Mouse (Mus musculus) erythroid progenitor cell, adult 5-6 weeks (primary cell): ENCODE results near the gene Sema5b. TPM values are rescaled to one million over a fixed set of nuclear protein-coding genes. Genes with fewer than 3 reads are reported as not detected.

Experiments
- ATAC-seq: replicated peaks from 2 replicates; pipeline ENCODE4 v1.8.0; 2016; ENCODE audit warnings: moderate number of reproducible peaks, mild to moderate bottlenecking, moderate TSS enrichment, inconsistent platforms; ENCODE audit not compliant: poor library complexity, low FRiP score, severe bottlenecking
- total RNA-seq, 2 experiments: library from RNA; stranded (forward) in 1 of 2; stranded (reverse) in 1 of 2; fragments of 150-400 nt in 1 of 2; fragments of 186-747, 209-891 nt in 1 of 2; gene quantifications; 2 replicates each; pipeline versions ENCODE4 v1.2.3 to v1.2.4; 2015 to 2017; ENCODE audit warnings: low replicate concordance in 2 of 2

The Sema5b gene
- not detected in 2 replicates for total RNA-seq (2015; ENCODE audit: low replicate concordance)
- not detected in 2 replicates for total RNA-seq (2017; ENCODE audit: low replicate concordance)

DNA sequence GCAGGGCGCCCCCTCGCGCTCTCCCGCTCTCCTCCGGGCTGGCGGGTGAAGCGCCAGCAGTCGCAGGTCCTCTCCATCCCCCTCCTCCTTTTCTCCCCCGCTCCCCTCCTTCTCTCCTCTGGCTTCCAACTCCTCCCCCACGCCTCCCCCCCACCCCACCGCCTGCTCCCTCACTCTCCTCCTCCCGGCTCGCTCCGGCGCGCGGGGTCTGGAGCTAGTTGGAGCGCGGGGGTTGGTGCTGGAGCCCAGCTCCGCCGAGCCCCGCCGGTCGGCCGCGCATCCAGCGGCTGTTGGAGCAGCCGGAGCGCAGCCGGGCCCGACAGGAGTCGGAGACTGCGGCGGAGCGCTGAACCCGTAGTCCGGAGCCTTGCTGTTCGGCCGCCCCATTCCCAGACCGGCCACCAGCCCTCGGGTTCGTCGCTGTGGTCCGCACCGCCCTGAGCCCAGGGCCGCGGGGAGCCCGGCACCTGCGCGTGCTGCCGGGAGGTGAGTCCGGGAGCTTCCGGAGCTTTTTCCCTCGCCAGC is at the start of gene Sema5b:
TSS of gene Sema5b (plus strand) at position 29 of the 525 bp plus-strand sequence.
- ATAC-seq, result no peak

DNA sequence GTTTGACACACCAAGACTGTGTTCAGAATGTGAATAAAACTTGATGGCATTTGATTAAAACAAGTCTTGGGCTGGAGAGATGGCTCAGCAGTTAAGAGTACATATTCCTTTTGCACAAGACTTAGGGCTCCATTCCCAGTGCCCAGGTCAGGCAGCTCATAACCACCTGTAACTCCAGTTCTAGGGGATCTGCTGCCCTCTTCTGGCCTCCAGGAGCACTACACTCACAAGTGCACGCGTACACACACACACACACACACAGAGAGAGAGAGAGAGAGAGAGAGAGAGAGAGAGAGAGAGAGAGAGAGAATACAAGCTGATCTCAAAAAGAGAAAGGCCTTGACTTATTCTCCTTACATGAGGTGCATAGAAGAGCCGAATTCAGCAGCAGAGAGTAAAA is 40.6 kb upstream of the Sema5b start:
- ATAC-seq, result no peak

GRCm38 (mm10) chr16:35501106-35501760 is 39.7 kb upstream of the Sema5b start:
- no peak for ATAC-seq

- no peak for ATAC-seq
Observed at GRCm38 (mm10) chr16:35502456-35502855, 38.5 kb upstream of the Sema5b start.

DNA sequence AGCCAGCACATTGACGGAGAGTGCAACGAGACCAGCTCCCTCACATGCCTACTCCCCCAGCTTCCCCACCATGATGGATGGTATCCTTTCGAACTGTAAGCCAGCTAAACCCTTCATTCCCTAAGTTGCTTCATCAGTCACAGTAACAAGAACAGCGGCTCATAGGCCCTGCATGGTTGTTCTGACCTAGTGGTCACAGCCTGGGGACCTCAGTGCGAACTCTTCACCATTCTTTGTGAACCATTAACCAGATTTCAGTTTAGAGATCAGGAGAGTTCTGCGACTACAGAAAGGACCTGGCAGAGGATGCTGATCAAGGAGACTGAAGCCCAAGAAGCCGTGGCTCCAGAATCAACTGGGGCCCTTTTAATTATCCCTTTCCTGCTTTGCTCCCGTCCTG is 36.7 kb upstream of the Sema5b start:
- ATAC-seq, result no peak

- no peak for ATAC-seq
Observed at GRCm38 (mm10) chr16:35505786-35506185, 35.2 kb upstream of the Sema5b start.

DNA sequence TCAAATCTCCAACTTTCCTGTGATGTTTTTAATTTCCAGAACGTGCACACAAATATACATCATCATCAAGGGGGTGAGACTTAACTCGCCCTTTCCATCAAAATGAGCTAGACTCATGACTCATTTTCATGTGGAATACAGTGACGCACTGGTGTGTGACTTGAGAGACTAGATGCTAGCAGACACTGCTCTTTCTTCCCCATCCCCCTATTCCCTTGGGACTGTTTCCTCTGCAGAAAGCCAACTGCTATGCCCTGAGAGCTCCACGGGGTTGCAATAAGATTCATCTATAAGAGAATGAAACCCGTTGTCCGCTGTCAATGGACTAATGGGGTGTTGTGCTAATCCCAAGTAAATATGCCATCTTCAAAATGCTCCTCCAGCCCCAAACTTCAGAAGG is 32.4 kb upstream of the Sema5b start:
- no peak for ATAC-seq

GRCm38 (mm10) chr16:35509331-35510070 is 31.4 kb upstream of the Sema5b start:
- no peak for ATAC-seq

GRCm38 (mm10) chr16:35515977-35516612 is 24.9 kb upstream of the Sema5b start:
- no peak for ATAC-seq

DNA sequence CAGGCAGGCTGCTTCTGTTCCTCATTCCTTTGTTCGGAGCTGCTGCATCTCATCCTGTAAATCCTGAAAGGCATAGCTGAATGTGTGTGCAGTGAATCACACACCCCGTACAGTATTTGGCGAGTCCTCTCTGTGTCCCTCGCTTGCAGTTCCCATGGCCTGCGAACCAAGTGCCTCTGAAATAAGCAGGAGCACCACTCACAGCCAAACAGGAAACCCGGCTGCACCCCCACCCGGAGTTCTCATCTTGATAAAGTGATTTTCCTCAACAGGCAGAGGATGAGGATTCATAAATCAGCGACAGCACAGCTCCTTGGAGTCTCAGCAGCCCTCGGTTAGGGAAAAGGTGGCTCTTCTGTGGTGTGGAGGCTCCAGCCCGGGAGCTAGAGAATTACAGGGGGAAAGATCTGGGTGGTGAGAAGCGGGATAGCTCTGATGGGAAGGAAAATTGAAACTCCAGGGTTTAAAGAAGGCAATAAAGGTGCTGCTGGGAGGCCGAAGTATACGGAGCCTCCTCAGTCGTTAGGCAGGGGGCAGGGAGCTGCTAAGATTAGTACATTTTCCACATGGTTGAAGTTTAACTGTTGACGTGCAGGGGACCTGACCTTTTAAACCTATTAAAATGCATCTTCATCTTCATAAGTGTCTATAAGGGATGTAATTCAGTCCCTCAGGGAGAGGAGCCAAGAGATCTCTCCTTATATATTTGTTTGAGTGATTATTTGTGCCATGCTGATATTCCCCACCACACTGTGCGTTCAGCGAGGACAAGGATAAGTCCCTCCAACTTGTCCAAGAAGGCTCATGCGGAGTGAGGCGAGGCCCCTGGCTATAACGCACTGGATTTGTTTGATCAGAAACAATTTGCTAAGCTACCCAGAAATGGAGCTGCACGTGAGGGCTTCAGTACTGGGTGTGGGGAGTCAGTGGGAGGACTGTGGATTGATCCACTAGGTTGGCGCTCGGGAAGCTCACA is 22.7 kb upstream of the Sema5b start:
- no peak for ATAC-seq

- no peak for ATAC-seq
Observed at GRCm38 (mm10) chr16:35519245-35519644, 21.7 kb upstream of the Sema5b start.

GRCm38 (mm10) chr16:35524200-35524599 is 16.7 kb upstream of the Sema5b start:
- no peak for ATAC-seq

GRCm38 (mm10) chr16:35534630-35535029 is 6.3 kb upstream of the Sema5b start:
- ATAC-seq, result no peak

DNA sequence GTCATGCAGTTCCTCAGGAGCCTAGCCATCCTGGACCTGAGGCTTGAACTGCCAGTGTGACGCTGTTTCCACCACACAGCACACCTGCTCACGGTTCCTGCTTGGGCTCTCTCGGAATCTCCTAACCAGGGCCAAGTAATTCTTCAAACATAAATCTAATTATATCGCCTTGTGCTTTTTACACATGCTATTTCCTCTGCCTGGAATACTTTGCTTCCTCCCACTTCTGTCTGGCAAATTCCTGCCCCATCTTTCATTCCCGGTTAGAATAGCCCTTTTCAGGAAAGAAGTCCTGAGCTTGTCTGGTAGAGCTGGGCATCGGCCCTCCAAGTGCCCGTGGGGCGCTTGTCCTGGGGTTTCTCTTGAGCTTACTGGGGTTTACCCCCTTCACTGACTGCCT is 3.3 kb upstream of the Sema5b start:
- ATAC-seq, result no peak

DNA sequence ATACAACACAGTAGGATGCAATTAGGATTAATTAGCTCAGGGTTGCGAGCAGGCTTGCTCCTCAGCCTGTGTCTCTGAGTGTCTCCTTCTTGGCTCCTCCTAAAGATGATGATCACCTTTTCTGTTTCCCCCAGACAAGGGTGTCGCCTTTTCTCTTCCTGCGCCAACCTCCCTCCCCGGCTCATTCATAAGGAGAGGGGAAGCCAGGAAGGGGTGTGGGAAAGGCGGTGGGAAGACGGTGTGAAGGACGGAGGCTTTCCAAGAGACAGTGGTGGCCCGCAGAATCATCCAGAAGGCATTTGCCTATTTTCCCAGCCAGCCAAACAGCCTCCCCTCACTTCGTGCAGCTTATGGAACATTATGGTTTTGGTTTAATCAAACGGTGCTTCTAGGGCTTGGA is 1.9 kb upstream of the Sema5b start:
- ATAC-seq, result no peak

GRCm38 (mm10) chr16:35540333-35541116 is 420 bp upstream of the Sema5b start:
- no peak for ATAC-seq

DNA sequence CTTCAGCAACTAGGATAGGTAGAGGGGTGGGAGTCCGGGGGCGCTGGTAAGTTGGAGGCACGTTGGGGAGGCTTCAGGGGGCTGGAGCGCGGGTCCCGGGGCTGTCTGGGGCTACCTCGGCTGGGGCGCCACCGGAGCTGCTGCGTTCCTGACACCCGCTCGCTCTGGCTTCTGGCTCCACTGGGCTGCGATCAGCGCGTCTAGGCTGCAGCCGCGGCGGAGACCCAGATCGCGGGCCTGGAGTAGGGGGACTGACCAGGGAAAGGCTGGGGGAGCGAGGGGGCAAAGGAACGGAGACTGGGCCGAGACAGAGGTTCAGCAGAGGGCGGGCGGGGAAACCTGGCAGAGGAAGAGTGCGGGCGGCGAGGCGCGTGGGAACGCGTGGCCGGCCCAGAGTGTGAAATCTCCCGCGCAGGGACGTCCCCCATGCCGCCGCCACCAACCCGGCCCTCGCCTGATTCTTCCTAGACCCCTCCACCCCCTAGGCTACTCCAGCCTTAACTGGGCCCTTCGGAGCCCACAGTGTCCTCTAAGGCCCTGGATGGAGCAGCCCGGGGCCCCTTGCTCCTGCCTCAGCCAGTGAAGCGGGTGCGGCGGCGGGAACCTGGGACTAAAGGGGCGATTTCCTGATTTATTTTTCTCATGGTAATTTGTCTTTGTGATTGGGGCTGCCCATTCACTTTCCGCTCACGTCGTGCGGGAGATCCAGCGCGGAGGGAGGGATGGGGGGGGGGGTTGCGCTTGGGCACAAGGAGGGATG is 896 bp downstream of the Sema5b start:
- no peak for ATAC-seq

GRCm38 (mm10) chr16:35542421-35542780 is 1.5 kb downstream of the Sema5b start:
- ATAC-seq, result no peak
